Mouse (Mus musculus): Measurements from ENCODE around the gene 1300017J02Rik. TPM values are rescaled to one million over a fixed set of nuclear protein-coding genes. Genes with fewer than 3 reads are reported as not detected.
A peak's percentile ranks its signal among the peaks of the same experiment; 100 is the strongest.
"Not testable (repeated sequence)": the region's sequence is repeated elsewhere in the genome, so short reads cannot be mapped to it uniquely, and the experiment has no call there.

Gene 1300017J02Rik
- 2.5 and 2.9 TPM in 2 replicates for polyA plus RNA-seq (2014; fragmentation: Nextera tagmentation; extraction: Ambion mirVana)

DNA sequence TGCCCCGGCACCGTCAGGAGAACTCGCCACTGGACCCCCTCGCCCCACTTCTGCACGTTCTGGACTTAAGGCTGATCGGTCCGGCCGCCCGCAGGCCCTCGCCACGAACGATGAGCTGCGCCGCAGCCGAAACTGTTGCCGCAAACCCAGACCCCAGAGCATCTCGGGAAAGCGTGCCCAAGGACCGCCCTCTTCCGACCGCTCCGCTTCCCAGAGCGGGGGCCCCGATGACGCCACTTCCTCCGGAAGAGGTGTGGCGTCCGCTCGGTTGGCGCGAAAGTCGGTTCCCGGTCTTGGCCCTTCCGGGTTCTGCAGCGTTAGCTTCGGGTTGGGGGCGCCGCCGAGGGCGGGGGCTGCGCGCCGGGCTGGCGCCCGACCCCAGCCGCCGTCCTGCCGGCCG lies at the start of gene 1300017J02Rik, which contains the start of gene Topbp1:
TSS of gene 1300017J02Rik (minus strand) at position 156 of the 400 bp plus-strand sequence.
TSS of gene Topbp1 (plus strand) at position 289 of the 400 bp plus-strand sequence.
- peak within 1 kb of the TSS; percentile 94 for H3K4me3 ChIP-seq (ENCODE audit: low read depth, low read length)
- ATAC-seq (replicated peaks; ENCODE audit: low FRiP score): peak; percentile 97
- no peaks in the 10 kb centered on the region for H3K27me3 ChIP-seq (ENCODE audit: control insufficient read depth, insufficient read depth, low read length)
- peak within 1 kb of the TSS; percentile 78 for H3K27ac ChIP-seq (ENCODE audit: low read depth, low read length)
- peak within 1 kb of the TSS; percentile 93 for H3K9ac ChIP-seq (ENCODE audit: low read length)
- DNase-seq (ENCODE audit: low spot score): peak; percentile 97
- peak within 1 kb of the TSS; percentile 67 for H3K4me2 ChIP-seq (ENCODE audit: low read depth, low read length, severe bottlenecking)
- no peaks in the 10 kb centered on the region; the same call in none of the 2 replicates for H3K36me3 ChIP-seq (ENCODE audit: control insufficient read depth, insufficient read depth, low read length)
- H3K9me3 ChIP-seq (ENCODE audit: control insufficient read depth, low read length): no peaks in the 10 kb centered on the region
- H3K4me1 ChIP-seq (replicated peaks; ENCODE audit: control insufficient read depth, insufficient read depth, low read length): no peaks in the 10 kb centered on the region; the same call in 1 of the 2 replicates
- WGBS: under 1% methylated on average over 49 of the region's 49 CpGs

DNA sequence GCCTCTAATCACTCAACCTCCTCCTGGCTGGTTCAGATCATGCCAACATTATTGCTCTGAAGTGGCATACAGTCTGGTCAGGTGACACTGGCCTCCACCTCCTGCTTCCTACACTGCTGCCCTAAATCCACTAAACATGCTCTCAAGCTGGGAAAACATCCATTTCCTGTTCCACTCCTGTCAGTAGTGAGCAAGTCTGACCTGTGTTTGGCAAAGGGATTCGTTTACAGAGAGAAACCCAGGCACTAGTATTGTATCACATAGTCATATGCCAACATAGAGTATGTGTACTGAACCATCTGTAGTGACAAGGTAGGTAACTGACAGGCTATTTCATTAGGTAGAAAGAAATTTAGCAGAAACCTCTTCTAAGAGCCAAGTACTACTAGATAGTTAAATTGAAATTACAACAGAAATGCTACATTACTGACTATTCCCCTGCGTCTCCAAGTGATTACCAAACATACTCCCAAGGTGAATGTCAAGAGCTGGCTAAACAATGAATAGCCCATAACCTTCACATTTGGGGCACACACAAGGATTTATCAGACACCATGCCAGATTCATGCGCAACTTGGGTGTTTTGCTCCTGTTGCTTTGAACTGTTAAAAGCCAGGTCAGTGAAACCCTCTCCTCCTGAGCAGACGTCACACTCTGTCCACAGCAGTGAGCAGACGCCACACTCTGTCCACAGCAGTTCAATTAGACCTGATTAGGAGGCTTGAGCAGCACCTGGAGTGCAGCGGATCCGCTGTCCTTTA lies 48.8 kb upstream of the 1300017J02Rik start:
- 84% methylated on average over 7 of the region's 7 CpGs for WGBS
- not testable (repeated sequence) for H3K4me1 ChIP-seq (replicated peaks; ENCODE audit: control insufficient read depth, insufficient read depth, low read length); H3K9me3 ChIP-seq (ENCODE audit: control insufficient read depth, low read length); DNase-seq (ENCODE audit: low spot score); H3K4me2 ChIP-seq (ENCODE audit: low read depth, low read length, severe bottlenecking); H3K27me3 ChIP-seq (ENCODE audit: control insufficient read depth, insufficient read depth, low read length); ATAC-seq (replicated peaks; ENCODE audit: low FRiP score); H3K9ac ChIP-seq (ENCODE audit: low read length); H3K27ac ChIP-seq (ENCODE audit: low read depth, low read length); H3K4me3 ChIP-seq (ENCODE audit: low read depth, low read length); H3K36me3 ChIP-seq (ENCODE audit: control insufficient read depth, insufficient read depth, low read length)

DNA sequence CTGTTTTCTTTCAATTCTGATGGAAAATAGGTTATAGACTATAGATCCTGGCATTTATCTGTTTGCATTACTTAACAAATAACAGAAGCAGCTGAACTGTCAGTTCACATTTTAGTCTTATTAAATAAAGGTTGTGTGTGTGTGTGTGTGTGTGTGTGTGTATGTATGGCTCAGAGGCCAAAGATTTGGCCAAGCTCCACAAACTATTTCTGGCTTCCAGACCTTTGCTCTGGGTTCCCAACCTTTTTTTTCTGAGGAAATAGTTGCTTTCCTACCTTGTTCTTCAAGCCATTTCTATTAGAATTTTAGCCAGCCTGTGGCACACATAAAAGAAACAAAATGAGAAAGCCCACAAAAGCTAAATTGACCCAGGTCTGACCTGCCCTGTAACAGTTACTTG lies 43.9 kb upstream of the 1300017J02Rik start:
- Histone ChIP-seq H3K4me1 (replicated peaks; ENCODE audit: control insufficient read depth, insufficient read depth, low read length) (no peaks in the 10 kb centered on the region), H3K9ac (ENCODE audit: low read length) (no peak overlapping the region), H3K4me3 (ENCODE audit: low read depth, low read length) (no peak overlapping the region), H3K4me2 (ENCODE audit: low read depth, low read length, severe bottlenecking) (no peak overlapping the region), H3K27me3 (ENCODE audit: control insufficient read depth, insufficient read depth, low read length) (no peaks in the 10 kb centered on the region), H3K36me3 (ENCODE audit: control insufficient read depth, insufficient read depth, low read length) (peaks cover 5% of the 10 kb centered on the region; the same call in 1 of the 2 replicates), H3K9me3 (ENCODE audit: control insufficient read depth, low read length) (no peaks in the 10 kb centered on the region), H3K27ac (ENCODE audit: low read depth, low read length) (no peak overlapping the region)
- no peak for DNase-seq (ENCODE audit: low spot score)
- ATAC-seq (replicated peaks; ENCODE audit: low FRiP score): no peak

DNA sequence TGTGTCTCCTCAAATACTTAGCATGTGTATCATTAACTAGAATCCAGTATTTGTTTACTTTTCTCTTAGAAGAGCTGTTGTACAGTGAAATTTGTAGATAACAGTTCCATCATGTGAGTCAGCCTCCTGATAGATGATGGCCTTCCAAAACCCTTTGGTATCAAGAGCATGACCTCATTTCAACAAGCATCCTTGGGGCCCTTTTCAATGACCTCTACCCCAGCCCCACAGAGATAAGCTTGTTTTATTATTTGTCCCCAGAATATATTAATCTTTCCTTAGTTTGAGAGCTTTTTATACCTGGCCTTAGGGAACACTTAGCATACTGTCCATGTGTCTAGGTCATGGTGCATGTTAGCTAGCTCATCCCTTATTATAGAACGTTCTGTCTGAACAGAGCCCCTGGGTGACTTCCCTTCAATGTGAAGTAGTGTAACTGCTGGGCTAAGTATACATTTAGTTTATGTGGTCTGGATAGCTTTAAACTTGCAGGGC lies 43.2 kb upstream of the 1300017J02Rik start:
- WGBS: 79% methylated on average over 1 of the region's 1 CpGs
- Histone ChIP-seq H3K27ac (ENCODE audit: low read depth, low read length) (no peak overlapping the region), H3K9me3 (ENCODE audit: control insufficient read depth, low read length) (no peaks in the 10 kb centered on the region), H3K4me1 (replicated peaks; ENCODE audit: control insufficient read depth, insufficient read depth, low read length) (no peaks in the 10 kb centered on the region), H3K9ac (ENCODE audit: low read length) (no peak overlapping the region), H3K4me2 (ENCODE audit: low read depth, low read length, severe bottlenecking) (no peak overlapping the region), H3K4me3 (ENCODE audit: low read depth, low read length) (no peak overlapping the region), H3K36me3 (ENCODE audit: control insufficient read depth, insufficient read depth, low read length) (peaks cover 10% of the 10 kb centered on the region; the same call in 1 of the 2 replicates), H3K27me3 (ENCODE audit: control insufficient read depth, insufficient read depth, low read length) (no peaks in the 10 kb centered on the region)
- DNase-seq (ENCODE audit: low spot score) (no peak), ATAC-seq (replicated peaks; ENCODE audit: low FRiP score) (no peak)

GRCm38 (mm10) chr9:103347045-103347444 lies 42.2 kb upstream of the 1300017J02Rik start:
- Histone ChIP-seq H3K4me3 (ENCODE audit: low read depth, low read length) (no peak overlapping the region), H3K36me3 (ENCODE audit: control insufficient read depth, insufficient read depth, low read length) (peaks cover 15% of the 10 kb centered on the region; the same call in 1 of the 2 replicates), H3K27me3 (ENCODE audit: control insufficient read depth, insufficient read depth, low read length) (no peaks in the 10 kb centered on the region), H3K4me2 (ENCODE audit: low read depth, low read length, severe bottlenecking) (no peak overlapping the region), H3K27ac (ENCODE audit: low read depth, low read length) (no peak overlapping the region), H3K9me3 (ENCODE audit: control insufficient read depth, low read length) (no peaks in the 10 kb centered on the region), H3K4me1 (replicated peaks; ENCODE audit: control insufficient read depth, insufficient read depth, low read length) (no peaks in the 10 kb centered on the region), H3K9ac (ENCODE audit: low read length) (no peak overlapping the region)
- DNase-seq (ENCODE audit: low spot score) (no peak), ATAC-seq (replicated peaks; ENCODE audit: low FRiP score) (no peak)
- WGBS: 95% methylated on average over 4 of the region's 4 CpGs

DNA sequence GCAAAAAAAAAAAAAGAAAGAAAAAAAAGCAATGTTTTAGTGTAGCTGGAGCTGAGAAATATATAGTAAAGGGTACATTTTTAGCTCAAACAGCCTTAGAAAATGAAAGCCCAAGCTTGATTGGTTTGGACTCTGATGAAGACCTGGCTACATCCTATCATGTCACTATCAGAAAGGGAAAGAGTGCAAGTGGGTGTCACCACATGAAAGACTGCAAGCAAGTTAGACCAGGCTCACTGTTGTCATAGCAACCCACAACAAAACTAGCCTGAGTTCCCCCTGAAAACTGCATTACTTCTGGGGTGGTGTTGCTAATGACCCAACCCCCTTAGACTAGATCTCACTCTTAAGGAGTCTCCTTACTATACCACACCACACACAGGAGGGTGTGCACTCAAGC lies 32.0 kb upstream of the 1300017J02Rik start:
- Histone ChIP-seq H3K27ac (ENCODE audit: low read depth, low read length) (no peak overlapping the region), H3K27me3 (ENCODE audit: control insufficient read depth, insufficient read depth, low read length) (no peaks in the 10 kb centered on the region), H3K9me3 (ENCODE audit: control insufficient read depth, low read length) (no peaks in the 10 kb centered on the region), H3K4me2 (ENCODE audit: low read depth, low read length, severe bottlenecking) (no peak overlapping the region), H3K9ac (ENCODE audit: low read length) (no peak overlapping the region), H3K36me3 (ENCODE audit: control insufficient read depth, insufficient read depth, low read length) (peaks cover 36% of the 10 kb centered on the region), H3K4me3 (ENCODE audit: low read depth, low read length) (no peak overlapping the region), H3K4me1 (replicated peaks; ENCODE audit: control insufficient read depth, insufficient read depth, low read length) (no peaks in the 10 kb centered on the region)
- DNase-seq (ENCODE audit: low spot score) (no peak), ATAC-seq (replicated peaks; ENCODE audit: low FRiP score) (no peak)

GRCm38 (mm10) chr9:103332663-103333062 lies 27.8 kb upstream of the 1300017J02Rik start:
- DNase-seq (ENCODE audit: low spot score) (no peak), ATAC-seq (replicated peaks; ENCODE audit: low FRiP score) (no peak)
- Histone ChIP-seq H3K36me3 (ENCODE audit: control insufficient read depth, insufficient read depth, low read length) (peaks cover 30% of the 10 kb centered on the region), H3K9ac (ENCODE audit: low read length) (no peak overlapping the region), H3K27me3 (ENCODE audit: control insufficient read depth, insufficient read depth, low read length) (no peaks in the 10 kb centered on the region), H3K4me2 (ENCODE audit: low read depth, low read length, severe bottlenecking) (no peak overlapping the region), H3K27ac (ENCODE audit: low read depth, low read length) (no peak overlapping the region), H3K4me1 (replicated peaks; ENCODE audit: control insufficient read depth, insufficient read depth, low read length) (no peaks in the 10 kb centered on the region), H3K9me3 (ENCODE audit: control insufficient read depth, low read length) (no peaks in the 10 kb centered on the region), H3K4me3 (ENCODE audit: low read depth, low read length) (no peak overlapping the region)
- 96% methylated on average over 6 of the region's 6 CpGs for WGBS

DNA sequence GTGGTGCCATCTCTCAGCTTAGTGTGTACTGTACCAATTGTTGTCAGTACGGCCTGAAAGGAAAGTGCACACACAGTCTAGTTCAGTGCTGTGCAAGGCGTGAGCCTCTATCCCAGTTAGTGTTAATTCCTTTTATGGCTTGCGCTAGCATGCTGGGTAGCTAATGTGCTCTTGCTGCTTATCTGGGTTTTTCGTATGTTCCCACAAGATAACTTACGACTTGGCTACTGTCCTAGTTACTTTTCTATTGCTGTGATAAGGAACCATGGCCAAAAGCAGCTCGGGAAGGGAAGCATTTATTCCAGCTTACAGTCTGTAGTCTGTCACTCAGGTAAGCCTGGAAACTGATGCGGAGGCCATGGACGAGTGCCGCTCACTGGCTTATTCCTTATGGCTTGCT lies 21.6 kb upstream of the 1300017J02Rik start:
- no peak overlapping the region for H3K4me3 ChIP-seq (ENCODE audit: low read depth, low read length)
- H3K4me2 ChIP-seq (ENCODE audit: low read depth, low read length, severe bottlenecking): no peak overlapping the region
- ATAC-seq (replicated peaks; ENCODE audit: low FRiP score) (no peak), DNase-seq (ENCODE audit: low spot score) (no peak)
- no peaks in the 10 kb centered on the region for H3K9me3 ChIP-seq (ENCODE audit: control insufficient read depth, low read length)
- no peaks in the 10 kb centered on the region for H3K27me3 ChIP-seq (ENCODE audit: control insufficient read depth, insufficient read depth, low read length)
- no peaks in the 10 kb centered on the region for H3K4me1 ChIP-seq (replicated peaks; ENCODE audit: control insufficient read depth, insufficient read depth, low read length)
- 91% methylated on average over 9 of the region's 9 CpGs for WGBS
- H3K9ac ChIP-seq (ENCODE audit: low read length): no peak overlapping the region
- peaks cover 21% of the 10 kb centered on the region; the same call in 1 of the 2 replicates for H3K36me3 ChIP-seq (ENCODE audit: control insufficient read depth, insufficient read depth, low read length)
- H3K27ac ChIP-seq (ENCODE audit: low read depth, low read length): no peak overlapping the region

Data from forebrain, embryonic 11.5 days (tissue).